Mouse (Mus musculus) hindbrain, embryonic 12.5 days (tissue): ENCODE results near the gene Ndufa7. TPM values are rescaled to one million over a fixed set of nuclear protein-coding genes. Genes with fewer than 3 reads are reported as not detected.
A peak's percentile ranks its signal among the peaks of the same experiment; 100 is the strongest.

Experiments
- ATAC-seq: fragments of 200-750 bp; cut with Nextera tagmentation; 2 replicates; pipeline ENCODE4 v1.8.0; 2017; ENCODE audit warnings: moderate TSS enrichment; ENCODE audit not compliant: low FRiP score
- H3K27ac ChIP-seq: fragments of 300-500 bp; sonication (generic); 2 replicates; pipeline ENCODE4 v1.5.1; 2016; ENCODE audit warnings: mild to moderate bottlenecking
- H3K27me3 ChIP-seq: fragments of 300-500 bp; sonication (generic); 2 replicates; pipeline ENCODE4 v1.6.1; 2016; ENCODE audit warnings: mild to moderate bottlenecking
- H3K36me3 ChIP-seq: fragments of 300-500 bp; sonication (generic); 2 replicates; pipeline ENCODE4 v1.6.1; 2016; ENCODE audit warnings: mild to moderate bottlenecking
- H3K4me1 ChIP-seq: fragments of 300-500 bp; sonication (generic); 2 replicates; pipeline ENCODE4 v1.6.1; 2016
- H3K4me2 ChIP-seq: fragments of 300-500 bp; sonication (generic); replicated peaks from 2 replicates; pipeline ENCODE4 v1.6.1; 2016; ENCODE audit warnings: mild to moderate bottlenecking
- H3K4me3 ChIP-seq: fragments of 300-500 bp; sonication (generic); 2 replicates; pipeline ENCODE4 v1.5.1; 2016; ENCODE audit warnings: mild to moderate bottlenecking
- H3K9ac ChIP-seq: fragments of 300-500 bp; sonication (generic); 2 replicates; pipeline ENCODE4 v1.6.1; 2016; ENCODE audit warnings: mild to moderate bottlenecking, moderate library complexity
- H3K9me3 ChIP-seq: fragments of 300-500 bp; sonication (generic); replicated peaks from 2 replicates; pipeline ENCODE4 v1.6.1; 2016; ENCODE audit warnings: mild to moderate bottlenecking
- WGBS: fragments of 180-500 bp; shearing (Covaris S2); methylation state at CpG from one replicate; pipeline ENCODE4 v1.1.7; 2016; 5-methylcytosine and 5-hydroxymethylcytosine counted together
- polyA plus RNA-seq: library from polyadenylated mRNA; unstranded; fragments of >200 nt; fragmentation: Nextera tagmentation; extraction: Ambion mirVana; gene quantifications from 2 replicates; pipeline ENCODE4 v1.2.1, GENCODE M21; 2016

Ndufa7 gene
- polyA plus RNA-seq, 1 experiment from 2014 or later: 435 TPM

- no peaks in the 10 kb centered on the region for H3K27me3 ChIP-seq
- no peak overlapping the region for H3K4me2 ChIP-seq
- no peaks in the 10 kb centered on the region for H3K9me3 ChIP-seq
- WGBS: 84% methylated on average over 4 of the region's 4 CpGs
- no peaks in the 10 kb centered on the region for H3K4me1 ChIP-seq
- no peak overlapping the region for H3K9ac ChIP-seq
- no peaks in the 10 kb centered on the region for H3K36me3 ChIP-seq
- no peak overlapping the region for H3K27ac ChIP-seq
- no peak overlapping the region for H3K4me3 ChIP-seq
- no peak for ATAC-seq
These were observed 35.6 kb upstream of the Ndufa7 start for GRCm38 (mm10) chr17:33788732-33789131.

- H3K4me3 ChIP-seq: no peak overlapping the region
- no peaks in the 10 kb centered on the region for H3K27me3 ChIP-seq
- H3K4me2 ChIP-seq: no peak overlapping the region
- WGBS: 52% methylated on average over 3 of the region's 3 CpGs
- H3K9me3 ChIP-seq: no peaks in the 10 kb centered on the region
- H3K9ac ChIP-seq: no peak overlapping the region
- no peaks in the 10 kb centered on the region for H3K4me1 ChIP-seq
- H3K36me3 ChIP-seq: no peaks in the 10 kb centered on the region
- no peak overlapping the region for H3K27ac ChIP-seq
- ATAC-seq: no peak
These were observed 26.1 kb upstream of the Ndufa7 start for GRCm38 (mm10) chr17:33798306-33798705.

- WGBS: 79% methylated on average over 1 of the region's 1 CpGs
- H3K9me3 ChIP-seq: no peaks in the 10 kb centered on the region
- H3K4me2 ChIP-seq: no peak overlapping the region
- no peaks in the 10 kb centered on the region for H3K27me3 ChIP-seq
- H3K36me3 ChIP-seq: no peaks in the 10 kb centered on the region
- no peak overlapping the region for H3K9ac ChIP-seq
- H3K4me3 ChIP-seq: no peak overlapping the region
- ATAC-seq: no peak
- H3K27ac ChIP-seq: no peak overlapping the region
- no peaks in the 10 kb centered on the region for H3K4me1 ChIP-seq
These were observed 25.1 kb upstream of the Ndufa7 start for GRCm38 (mm10) chr17:33799277-33799676.

DNA sequence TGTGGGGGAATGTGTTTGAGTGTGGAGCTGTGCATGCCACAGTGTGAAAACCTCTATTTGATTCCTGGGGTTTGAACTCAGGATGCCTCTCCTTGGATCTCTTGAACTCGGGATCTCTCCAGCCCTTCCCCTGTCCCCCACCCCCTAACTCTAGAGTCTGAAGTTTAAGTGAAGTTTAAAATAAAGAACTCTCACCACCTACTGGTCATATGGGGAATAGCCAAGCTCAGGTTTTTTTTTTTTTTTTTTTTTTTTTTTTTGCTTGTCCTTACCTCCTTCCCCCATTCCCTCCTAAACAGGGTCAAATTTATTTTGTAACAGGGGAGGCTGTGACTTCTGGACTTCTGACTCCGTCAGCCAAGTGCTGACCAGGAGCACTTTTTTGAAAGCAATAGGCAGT, 22.2 kb upstream of the Ndufa7 start:
- no peak for ATAC-seq
- H3K9me3 ChIP-seq: no peaks in the 10 kb centered on the region
- no peak overlapping the region for H3K4me2 ChIP-seq
- no peaks in the 10 kb centered on the region for H3K4me1 ChIP-seq
- WGBS: 2% methylated on average over 2 of the region's 2 CpGs
- H3K36me3 ChIP-seq: no peaks in the 10 kb centered on the region
- H3K27ac ChIP-seq: no peak overlapping the region
- no peak overlapping the region for H3K4me3 ChIP-seq
- no peaks in the 10 kb centered on the region for H3K27me3 ChIP-seq
- H3K9ac ChIP-seq: no peak overlapping the region

DNA sequence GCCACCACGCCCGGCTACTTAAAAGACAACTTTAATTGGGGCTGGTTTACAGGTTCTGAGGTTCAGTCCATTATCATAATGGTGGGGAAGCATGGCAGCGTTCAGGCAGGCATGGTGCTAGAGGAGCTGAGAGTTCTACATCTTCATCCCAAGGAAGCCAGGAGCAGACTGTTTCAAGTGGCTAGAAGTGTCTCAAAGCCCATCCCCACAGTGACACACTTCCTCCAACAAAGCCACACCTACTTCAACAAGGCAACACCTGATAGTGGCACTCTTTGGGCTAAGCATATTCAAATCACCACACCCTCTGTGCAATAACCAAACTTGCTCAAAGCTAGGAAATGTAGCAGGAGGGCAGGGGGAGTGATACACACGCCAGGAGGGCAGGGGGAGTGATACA, 20.2 kb upstream of the Ndufa7 start:
- no peak for ATAC-seq
- Histone ChIP-seq H3K4me1 (no peaks in the 10 kb centered on the region), H3K27me3 (no peaks in the 10 kb centered on the region), H3K27ac (no peak overlapping the region), H3K9ac (no peak overlapping the region), H3K4me3 (no peak overlapping the region), H3K36me3 (no peaks in the 10 kb centered on the region), H3K9me3 (no peaks in the 10 kb centered on the region), H3K4me2 (no peak overlapping the region)
- 67% methylated on average over 4 of the region's 4 CpGs for WGBS

DNA sequence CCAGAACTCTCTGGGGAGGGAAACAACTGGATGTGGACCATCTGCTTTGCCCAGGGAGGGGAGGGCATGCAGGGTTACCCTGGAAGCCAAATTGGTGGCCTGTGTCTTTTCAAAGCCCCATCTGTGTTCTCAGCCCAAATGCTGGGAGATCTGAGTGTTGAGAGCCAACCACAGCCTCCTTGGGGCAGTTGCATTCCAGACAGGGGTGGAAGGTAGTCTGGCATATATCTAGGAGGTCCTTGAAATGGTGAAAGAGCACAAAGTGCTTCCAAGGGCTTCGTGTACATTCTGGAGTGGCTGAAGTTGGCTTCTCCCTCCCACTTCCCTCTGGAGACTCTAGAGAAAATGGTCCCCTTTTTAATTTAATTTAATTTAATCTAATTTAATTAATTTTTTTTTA, 19.6 kb upstream of the Ndufa7 start:
- Histone ChIP-seq H3K36me3 (no peaks in the 10 kb centered on the region), H3K4me3 (no peak overlapping the region), H3K9ac (no peak overlapping the region), H3K9me3 (no peaks in the 10 kb centered on the region), H3K4me2 (no peak overlapping the region), H3K27me3 (no peaks in the 10 kb centered on the region), H3K27ac (no peak overlapping the region), H3K4me1 (no peaks in the 10 kb centered on the region)
- ATAC-seq: no peak
- WGBS: 68% methylated on average over 1 of the region's 1 CpGs

GRCm38 (mm10) chr17:33807181-33807888, 17.0 kb upstream of the Ndufa7 start:
- 60% methylated on average over 8 of the region's 9 CpGs for WGBS
- Histone ChIP-seq H3K27ac (no peak overlapping the region), H3K27me3 (peaks cover 12% of the 10 kb centered on the region), H3K4me1 (no peaks in the 10 kb centered on the region; the same call in 1 of the 2 replicates), H3K9ac (no peak overlapping the region), H3K4me2 (no peak overlapping the region), H3K4me3 (no peak overlapping the region), H3K9me3 (no peaks in the 10 kb centered on the region), H3K36me3 (no peaks in the 10 kb centered on the region)
- ATAC-seq: no peak

GRCm38 (mm10) chr17:33808192-33808591, 16.2 kb upstream of the Ndufa7 start:
- ATAC-seq: no peak
- no peak overlapping the region for H3K27ac ChIP-seq
- H3K36me3 ChIP-seq: no peaks in the 10 kb centered on the region
- no peaks in the 10 kb centered on the region; the same call in 1 of the 2 replicates for H3K4me1 ChIP-seq
- 44% methylated on average over 10 of the region's 10 CpGs for WGBS
- H3K9ac ChIP-seq: no peak overlapping the region
- H3K4me2 ChIP-seq: no peak overlapping the region
- no peaks in the 10 kb centered on the region for H3K9me3 ChIP-seq
- no peak overlapping the region for H3K4me3 ChIP-seq
- H3K27me3 ChIP-seq: peaks cover 12% of the 10 kb centered on the region

DNA sequence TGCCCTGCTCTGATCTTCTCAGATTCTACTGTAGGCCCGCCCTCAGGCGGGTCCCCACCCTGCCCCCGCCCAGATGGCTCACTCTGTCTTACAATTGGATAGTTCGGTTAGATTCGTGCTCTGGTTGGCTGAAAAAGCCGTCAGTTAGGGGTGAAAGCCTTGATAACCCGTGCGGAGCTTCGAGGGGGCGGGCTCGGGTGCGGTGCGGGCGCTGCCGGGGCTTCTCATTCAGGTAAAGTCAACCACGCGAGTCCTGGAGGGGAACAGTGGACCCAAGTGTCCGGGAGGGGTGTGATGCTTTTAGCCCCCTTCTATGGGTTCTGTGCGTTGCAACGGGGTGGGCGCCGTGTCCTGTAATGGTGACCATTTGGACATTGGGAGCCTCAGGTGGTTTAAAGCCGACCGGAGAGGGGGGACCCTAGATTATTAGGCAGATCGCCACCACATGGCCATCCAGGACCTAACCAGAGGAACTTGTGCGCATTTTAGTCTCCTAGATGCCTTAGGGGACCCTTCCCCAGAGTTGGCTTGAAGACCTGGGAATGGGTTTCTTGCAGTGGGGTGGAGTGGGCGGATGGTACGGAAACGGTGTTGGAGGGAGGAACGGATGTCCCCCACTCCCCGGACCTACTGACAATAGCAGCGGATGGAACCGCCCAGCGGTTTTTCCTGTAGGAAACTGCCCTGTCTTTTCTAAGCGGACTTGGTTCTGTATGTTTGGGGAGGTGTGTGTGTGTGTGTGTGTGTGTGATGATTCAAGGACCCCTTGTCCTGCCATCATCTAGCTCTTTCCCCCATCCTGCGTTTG, 13.8 kb upstream of the Ndufa7 start, which contains the start of gene Kank3:
Kank3 (plus strand) TSS at position 186 of the 808 bp plus-strand sequence.
- H3K9me3 ChIP-seq: no peaks in the 10 kb centered on the region
- peak within 1 kb of the TSS; percentile 49 for H3K4me3 ChIP-seq
- no peak within 1 kb of the TSS for H3K27ac ChIP-seq
- WGBS: 2% methylated on average over 36 of the region's 36 CpGs
- H3K4me1 ChIP-seq: no peaks in the 10 kb centered on the region; the same call in 1 of the 2 replicates
- H3K36me3 ChIP-seq: no peaks in the 10 kb centered on the region
- peak within 1 kb of the TSS; percentile 54 for H3K9ac ChIP-seq
- H3K27me3 ChIP-seq: peaks cover 12% of the 10 kb centered on the region
- peak within 1 kb of the TSS; percentile 67 for H3K4me2 ChIP-seq
- peak; percentile 97 for ATAC-seq

DNA sequence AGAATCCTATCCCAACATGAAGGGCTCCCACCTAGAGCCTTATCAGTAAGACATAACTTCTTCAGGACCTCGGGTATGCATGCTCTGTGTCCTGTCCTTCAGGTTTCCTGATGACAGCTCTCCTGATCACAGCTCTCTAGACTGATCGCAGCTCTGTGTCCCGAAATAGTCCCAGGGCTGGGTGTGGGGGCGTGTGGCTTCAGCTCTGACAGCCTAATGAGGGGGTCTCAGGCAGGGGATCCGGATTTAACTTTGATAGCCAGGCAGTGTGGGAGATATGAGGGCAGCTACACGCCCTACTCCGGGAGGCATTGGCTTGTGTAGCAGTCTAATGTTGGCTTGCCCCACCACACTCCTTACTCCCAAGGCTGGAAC, 13.2 kb upstream of the Ndufa7 start:
- H3K9me3 ChIP-seq: no peaks in the 10 kb centered on the region
- no peak for ATAC-seq
- H3K9ac ChIP-seq: no peak overlapping the region
- H3K4me2 ChIP-seq: peak overlapping the region; percentile 67
- H3K27me3 ChIP-seq: peaks cover 12% of the 10 kb centered on the region
- H3K27ac ChIP-seq: no peak overlapping the region
- no peaks in the 10 kb centered on the region for H3K36me3 ChIP-seq
- WGBS: 30% methylated on average over 7 of the region's 7 CpGs
- no peaks in the 10 kb centered on the region; the same call in 1 of the 2 replicates for H3K4me1 ChIP-seq
- H3K4me3 ChIP-seq: peak overlapping the region; percentile 49

DNA sequence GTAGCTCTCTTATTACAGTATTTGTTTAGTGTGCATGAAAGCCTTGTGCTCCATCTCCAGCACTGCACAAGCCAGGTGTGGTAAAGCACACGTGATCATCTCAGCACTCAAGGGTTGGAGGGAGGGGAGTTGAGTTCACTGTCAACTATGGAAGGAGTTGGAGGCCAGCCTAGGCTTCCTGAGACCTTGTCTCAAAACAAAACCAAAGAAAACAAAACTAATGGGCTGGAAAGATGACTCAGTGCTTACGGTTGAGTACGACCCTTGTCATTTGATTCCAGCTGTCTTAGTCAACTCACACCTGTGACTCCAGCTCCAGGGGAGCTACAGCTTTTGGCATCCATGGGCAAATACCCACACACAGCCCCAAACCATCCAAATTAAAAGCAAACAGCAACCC, 11.9 kb upstream of the Ndufa7 start:
- Histone ChIP-seq H3K9me3 (no peaks in the 10 kb centered on the region), H3K4me1 (peaks cover 5% of the 10 kb centered on the region), H3K27ac (no peak overlapping the region), H3K9ac (no peak overlapping the region), H3K4me2 (no peak overlapping the region), H3K36me3 (no peaks in the 10 kb centered on the region), H3K27me3 (peaks cover 12% of the 10 kb centered on the region), H3K4me3 (no peak overlapping the region)
- 63% methylated on average over 3 of the region's 3 CpGs for WGBS
- ATAC-seq: no peak

GRCm38 (mm10) chr17:33812990-33813389, 11.4 kb upstream of the Ndufa7 start:
- ATAC-seq: no peak
- Histone ChIP-seq H3K4me3 (no peak overlapping the region), H3K9me3 (no peaks in the 10 kb centered on the region), H3K4me2 (no peak overlapping the region), H3K27me3 (peaks cover 12% of the 10 kb centered on the region), H3K27ac (no peak overlapping the region), H3K4me1 (peaks cover 8% of the 10 kb centered on the region), H3K9ac (no peak overlapping the region), H3K36me3 (no peaks in the 10 kb centered on the region)
- 77% methylated on average over 4 of the region's 4 CpGs for WGBS
